8 mouse cellular contexts compared by ENCODE assay signal in genomic region chr17:56219251-56219650, GRCm38 (mm10). TPM values are rescaled to one million over a fixed set of nuclear protein-coding genes. Genes with fewer than 3 reads are reported as not detected.
DNase-seq lines count a peak whose midpoint lies in the region; ATAC-seq lines count a peak whose summit lies in the region.

No protein-coding gene starts in this region.

- no peaks in the 10 kb centered on the region; the same call in 1 of the 2 replicates for H3K36me3 ChIP-seq in kidney, embryonic 14.5 days (ENCODE audit: control insufficient read depth, insufficient read depth, low read length)
- no peaks in the 10 kb centered on the region for H3K36me3 ChIP-seq in hindbrain, embryonic 15.5 days
- no peaks in the 10 kb centered on the region for H3K36me3 ChIP-seq in midbrain, embryonic 15.5 days (replicated peaks)

- peaks cover 10% of the 10 kb centered on the region for H3K4me1 ChIP-seq in kidney, embryonic 14.5 days (ENCODE audit: control insufficient read depth, insufficient read depth, low read length)
- peaks cover 17% of the 10 kb centered on the region for H3K4me1 ChIP-seq in brown adipose tissue, adult 24 weeks (ENCODE audit: control insufficient read depth, insufficient read depth, insufficient read length, low read length)
- peaks cover 39% of the 10 kb centered on the region for H3K4me1 ChIP-seq in hindbrain, embryonic 15.5 days (replicated peaks)
- peaks cover 36% of the 10 kb centered on the region for H3K4me1 ChIP-seq in midbrain, embryonic 15.5 days

- H3K27me3 ChIP-seq in kidney, embryonic 14.5 days (ENCODE audit: control insufficient read depth, insufficient read depth, low read length) = no peaks in the 10 kb centered on the region
- no peaks in the 10 kb centered on the region for H3K27me3 ChIP-seq in hindbrain, embryonic 15.5 days
- H3K27me3 ChIP-seq in midbrain, embryonic 15.5 days (replicated peaks) = no peaks in the 10 kb centered on the region

- 0 out of 2 replicates have a peak, but pooled peaks have one; percentile 24 for ATAC-seq in kidney, embryonic 14.5 days (ENCODE audit: low FRiP score, low TSS enrichment)
- no peak; the same call in 1 of the 2 replicates for ATAC-seq in hindbrain, embryonic 15.5 days (ENCODE audit: low FRiP score, low read depth)
- no peak for ATAC-seq in midbrain, embryonic 15.5 days (replicated peaks)

- peak overlapping the region; percentile 72 for H3K4me3 ChIP-seq in kidney, embryonic 14.5 days (ENCODE audit: low read length)
- H3K4me3 ChIP-seq in brown adipose tissue, adult 24 weeks (ENCODE audit: insufficient read depth, low read depth, low read length) = peak overlapping the region; percentile 86
- peak overlapping the region; percentile 91 for H3K4me3 ChIP-seq in hindbrain, embryonic 15.5 days
- H3K4me3 ChIP-seq in midbrain, embryonic 15.5 days = peak overlapping the region; percentile 80

- no peak for DNase-seq in kidney, postnatal 25 days
- no peak for DNase-seq in T-cell, adult 2 months (ENCODE audit: low spot score)
- DNase-seq in retina, postnatal 1 day = no peak
- no peak for DNase-seq in urinary bladder, postnatal 14 days (ENCODE audit: low spot score)

- 47% methylated on average over 12 of the region's 12 CpGs for WGBS in kidney, embryonic 14.5 days
- WGBS in hindbrain, embryonic 15.5 days = 48% methylated on average over 12 of the region's 12 CpGs
- WGBS in midbrain, embryonic 15.5 days = 48% methylated on average over 12 of the region's 12 CpGs

- no peaks in the 10 kb centered on the region for H3K9me3 ChIP-seq in kidney, embryonic 14.5 days (ENCODE audit: control insufficient read depth, low read length)
- H3K9me3 ChIP-seq in hindbrain, embryonic 15.5 days = no peaks in the 10 kb centered on the region
- no peaks in the 10 kb centered on the region for H3K9me3 ChIP-seq in midbrain, embryonic 15.5 days

- H3K4me2 ChIP-seq in kidney, embryonic 14.5 days (replicated peaks; ENCODE audit: low read depth, low read length) = peak overlapping the region; percentile 75
- peak overlapping the region; percentile 92 for H3K4me2 ChIP-seq in hindbrain, embryonic 15.5 days
- peak overlapping the region; percentile 80 for H3K4me2 ChIP-seq in midbrain, embryonic 15.5 days

- peak overlapping the region; percentile 86; the same call in 1 of the 2 replicates for H3K27ac ChIP-seq in kidney, embryonic 14.5 days (ENCODE audit: low read depth, low read length)
- peak overlapping the region; percentile 89 for H3K27ac ChIP-seq in brown adipose tissue, adult 24 weeks (replicated peaks; ENCODE audit: low read depth, low read length)
- H3K27ac ChIP-seq in hindbrain, embryonic 15.5 days (replicated peaks) = peak overlapping the region; percentile 89
- peak overlapping the region; percentile 93 for H3K27ac ChIP-seq in midbrain, embryonic 15.5 days

- peak overlapping the region; percentile 92 for H3K9ac ChIP-seq in kidney, embryonic 14.5 days (ENCODE audit: low read depth, low read length)
- H3K9ac ChIP-seq in hindbrain, embryonic 15.5 days = peak overlapping the region; percentile 73
- H3K9ac ChIP-seq in midbrain, embryonic 15.5 days = peak overlapping the region; percentile 49

RNA-seq across cellular contexts. Expression of gene Dpp9, which starts 0.5 kb away (rescaled TPM):
- polyA plus RNA-seq in kidney, embryonic 14.5 days (2014; fragmentation: Nextera tagmentation; extraction: Ambion mirVana) = 31.5 and 40.3 TPM in 2 replicates
- 7.7 and 9.2 TPM in 2 replicates for polyA plus RNA-seq in brown adipose tissue, adult 24 weeks (2012; ENCODE audit: insufficient read depth, insufficient read length, missing spikeins)
- 25.6 and 28.8 TPM in 2 replicates for polyA plus RNA-seq in hindbrain, embryonic 15.5 days (2015; fragmentation: Nextera tagmentation; extraction: Ambion mirVana)
- 27.8 and 29.1 TPM in 2 replicates for polyA plus RNA-seq in midbrain, embryonic 15.5 days (2015; fragmentation: Nextera tagmentation; extraction: Ambion mirVana)

RNA-seq across cellular contexts. Expression of gene Mydgf, which starts 35.5 kb away (rescaled TPM):
- 80.5 and 89.2 TPM in 2 replicates for polyA plus RNA-seq in kidney, embryonic 14.5 days (2014; fragmentation: Nextera tagmentation; extraction: Ambion mirVana)
- 30.8 and 30.9 TPM in 2 replicates for polyA plus RNA-seq in brown adipose tissue, adult 24 weeks (2012; ENCODE audit: insufficient read depth, insufficient read length, missing spikeins)
- polyA plus RNA-seq in hindbrain, embryonic 15.5 days (2015; fragmentation: Nextera tagmentation; extraction: Ambion mirVana) = 76.2 and 78.6 TPM in 2 replicates
- 74.9 and 76.4 TPM in 2 replicates for polyA plus RNA-seq in midbrain, embryonic 15.5 days (2015; fragmentation: Nextera tagmentation; extraction: Ambion mirVana)

RNA-seq across cellular contexts. Expression of gene Fem1a, which starts 37.4 kb away (rescaled TPM):
- polyA plus RNA-seq in kidney, embryonic 14.5 days (2014; fragmentation: Nextera tagmentation; extraction: Ambion mirVana) = 10.5 and 14.3 TPM in 2 replicates
- 16.3 and 18.4 TPM in 2 replicates for polyA plus RNA-seq in brown adipose tissue, adult 24 weeks (2012; ENCODE audit: insufficient read depth, insufficient read length, missing spikeins)
- polyA plus RNA-seq in hindbrain, embryonic 15.5 days (2015; fragmentation: Nextera tagmentation; extraction: Ambion mirVana) = 18.2 and 18.8 TPM in 2 replicates
- 20.1 and 20.5 TPM in 2 replicates for polyA plus RNA-seq in midbrain, embryonic 15.5 days (2015; fragmentation: Nextera tagmentation; extraction: Ambion mirVana)

RNA-seq across cellular contexts. Expression of gene Tnfaip8l1, which starts 57.0 kb away (rescaled TPM):
- polyA plus RNA-seq in kidney, embryonic 14.5 days (2014; fragmentation: Nextera tagmentation; extraction: Ambion mirVana) = 11.4 and 11.8 TPM in 2 replicates
- polyA plus RNA-seq in brown adipose tissue, adult 24 weeks (2012; ENCODE audit: insufficient read depth, insufficient read length, missing spikeins) = 0.36 and 1.4 TPM in 2 replicates
- polyA plus RNA-seq in hindbrain, embryonic 15.5 days (2015; fragmentation: Nextera tagmentation; extraction: Ambion mirVana) = 9.5 and 10.7 TPM in 2 replicates
- 11.1 and 12.7 TPM in 2 replicates for polyA plus RNA-seq in midbrain, embryonic 15.5 days (2015; fragmentation: Nextera tagmentation; extraction: Ambion mirVana)

RNA-seq across cellular contexts. Expression of gene Ticam1, which starts 57.3 kb away (rescaled TPM):
- polyA plus RNA-seq in kidney, embryonic 14.5 days (2014; fragmentation: Nextera tagmentation; extraction: Ambion mirVana) = 4.1 and 7.2 TPM in 2 replicates
- polyA plus RNA-seq in brown adipose tissue, adult 24 weeks (2012; ENCODE audit: insufficient read depth, insufficient read length, missing spikeins) = 9.2 and 10.5 TPM in 2 replicates
- polyA plus RNA-seq in hindbrain, embryonic 15.5 days (2015; fragmentation: Nextera tagmentation; extraction: Ambion mirVana) = 1.3 and 1.8 TPM in 2 replicates
- 1.2 and 1.5 TPM in 2 replicates for polyA plus RNA-seq in midbrain, embryonic 15.5 days (2015; fragmentation: Nextera tagmentation; extraction: Ambion mirVana)
